Mouse (Mus musculus): Measurements from ENCODE around the gene Slbp. TPM values are rescaled to one million over a fixed set of nuclear protein-coding genes. Genes with fewer than 3 reads are reported as not detected.
A peak's percentile ranks its signal among the peaks of the same experiment; 100 is the strongest.

The Slbp gene
- total RNA-seq, 2 experiments from 2014 or later = 154 to 251 TPM

DNA sequence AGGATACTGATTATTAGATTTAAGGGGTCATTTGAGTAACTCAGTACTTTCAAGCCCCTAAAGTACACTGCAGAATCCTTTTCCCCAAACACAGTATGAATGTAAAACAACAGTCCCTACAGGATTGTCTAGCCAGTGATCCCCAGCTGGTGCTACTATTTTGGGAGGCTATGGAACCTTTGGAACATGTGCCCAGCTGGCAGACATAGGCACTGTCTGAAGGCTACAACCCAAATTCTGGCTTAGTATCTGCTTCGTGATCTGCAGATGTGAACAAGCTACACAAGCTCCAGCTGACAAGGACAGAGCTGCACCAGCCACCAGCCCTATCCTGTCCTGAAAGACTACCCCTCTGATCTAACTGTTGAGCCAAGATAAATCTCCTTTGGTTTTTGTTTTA, 19.8 kb downstream of the Slbp start:
- no peak for ATAC-seq (replicated peaks; ENCODE audit: poor library complexity, severe bottlenecking)

DNA sequence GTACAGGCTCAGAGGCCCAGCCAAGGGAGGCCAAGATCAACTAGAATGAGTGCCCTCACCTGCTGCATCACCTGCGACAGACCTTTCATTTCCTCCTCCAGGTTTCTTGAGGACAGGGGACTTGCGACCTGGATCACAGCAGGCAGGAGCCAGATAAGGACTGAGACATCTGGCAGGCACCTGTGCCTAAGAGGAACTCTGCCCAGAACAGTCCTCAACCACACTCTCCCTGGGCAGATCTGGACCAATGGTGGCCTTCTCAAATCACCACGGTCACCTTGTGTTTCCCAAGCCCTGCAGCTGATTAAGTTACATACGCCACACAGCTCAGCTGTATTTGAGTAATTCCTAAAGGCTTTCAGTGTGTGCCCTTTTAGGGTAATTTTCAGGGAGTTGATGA, 21.8 kb downstream of the Slbp start:
- ATAC-seq (replicated peaks; ENCODE audit: poor library complexity, severe bottlenecking) = no peak

DNA sequence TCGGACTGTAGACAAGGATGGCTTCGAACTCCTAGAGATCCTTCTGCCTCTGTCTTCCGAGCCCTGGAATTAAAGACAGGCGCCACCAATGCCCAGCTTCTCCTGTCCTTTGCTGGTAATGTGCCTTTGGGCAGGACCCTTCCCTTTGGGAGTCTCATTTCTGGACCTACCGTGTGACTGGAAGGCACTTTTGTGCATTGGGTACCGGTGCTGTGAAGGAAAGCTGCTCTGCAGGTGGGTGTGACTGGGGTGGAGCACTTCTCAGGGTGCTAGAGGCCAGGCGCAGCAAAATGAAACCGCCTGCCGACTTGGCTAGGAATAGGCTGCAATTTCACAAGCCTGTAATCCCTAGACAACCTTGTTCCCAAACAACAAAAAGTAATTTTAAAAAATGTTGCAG, 22.3 kb downstream of the Slbp start:
- no peak for ATAC-seq (replicated peaks; ENCODE audit: poor library complexity, severe bottlenecking)

DNA sequence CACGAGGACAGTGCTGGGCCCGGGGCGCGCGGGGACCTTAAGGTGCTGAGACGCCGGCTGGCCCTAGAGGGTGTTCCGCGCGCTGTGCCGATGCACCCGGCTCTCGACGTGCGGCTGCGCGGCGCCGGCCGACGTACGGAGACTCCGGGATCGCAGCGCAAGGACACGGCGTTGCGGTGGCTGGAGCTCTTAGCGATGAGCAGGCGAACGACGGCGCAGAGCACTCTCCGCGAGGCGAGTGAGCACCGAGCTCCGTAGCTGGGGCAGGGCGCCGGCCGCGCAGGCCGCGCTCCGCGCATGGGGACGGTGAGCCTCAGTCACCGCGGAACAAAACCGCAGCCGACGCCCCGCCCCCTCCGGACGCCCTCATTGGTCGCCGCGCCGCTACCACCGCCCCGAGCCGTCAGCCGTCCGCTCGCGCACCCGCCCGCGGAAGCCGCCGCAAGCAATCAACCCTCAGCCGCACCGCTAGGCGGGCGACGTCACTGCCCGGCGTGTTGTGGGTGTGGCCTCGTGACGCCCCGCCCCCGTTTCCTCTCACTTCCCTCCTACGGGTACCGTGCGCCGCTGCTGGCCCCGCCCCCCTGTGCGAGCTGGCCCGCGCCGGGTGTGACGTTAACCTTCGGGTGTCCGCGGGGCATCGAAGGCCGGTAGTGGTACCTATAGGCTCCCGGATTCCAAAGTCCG, 22.9 kb downstream of the Slbp start, which contains the start of the genes Fam53a and Gm9903:
Gene Fam53a (minus strand): TSS at position 335 of the 687 bp plus-strand sequence.
Gene Gm9903 (plus strand): TSS at position 625 of the 687 bp plus-strand sequence.
- ATAC-seq (replicated peaks; ENCODE audit: poor library complexity, severe bottlenecking) = peak; percentile 92

DNA sequence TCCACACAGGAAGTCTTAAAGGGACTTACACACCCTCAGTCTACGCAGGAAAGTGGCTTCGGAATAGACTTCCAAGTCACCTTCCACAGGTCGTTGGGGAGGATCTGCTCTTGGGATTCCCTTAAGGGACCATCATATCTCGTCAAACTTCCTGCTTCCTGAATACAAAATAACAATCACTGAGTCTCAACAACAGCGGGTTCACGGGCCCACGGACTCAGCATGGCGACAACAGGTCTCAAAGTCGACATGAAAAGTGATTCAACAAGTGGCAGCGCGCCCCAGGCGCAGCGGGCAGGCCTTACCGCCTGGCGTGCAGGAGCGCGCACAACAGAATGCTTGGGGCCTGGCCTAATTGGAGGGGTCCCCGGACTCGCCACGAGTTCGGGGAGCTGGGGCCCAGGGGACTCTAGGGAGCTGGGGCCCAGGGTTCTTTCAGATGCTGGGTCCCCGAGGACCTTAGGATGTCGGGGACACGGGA, 23.5 kb downstream of the Slbp start:
- peak; percentile 5; the same call in 1 of the 2 replicates for ATAC-seq (replicated peaks; ENCODE audit: poor library complexity, severe bottlenecking)

DNA sequence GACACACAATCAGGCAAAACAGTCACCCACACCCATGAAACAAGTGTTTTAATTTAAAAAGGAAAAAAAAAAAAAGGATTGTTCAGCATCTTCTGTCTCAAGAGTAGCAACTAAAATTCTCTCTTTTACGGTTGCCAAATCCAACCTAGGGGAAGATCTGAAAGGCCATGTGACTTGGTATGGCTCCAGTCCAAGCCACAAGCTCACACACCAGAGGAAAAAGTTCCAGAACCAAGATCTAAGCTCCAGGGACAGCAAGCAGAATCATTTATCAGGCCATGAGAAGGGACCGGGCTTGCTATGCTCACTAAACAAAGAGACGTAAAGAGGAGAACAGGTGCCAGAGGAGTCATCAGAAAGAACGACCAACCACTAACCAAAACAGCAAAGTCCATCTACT, 24.4 kb downstream of the Slbp start:
- no peak for ATAC-seq (replicated peaks; ENCODE audit: poor library complexity, severe bottlenecking)

DNA sequence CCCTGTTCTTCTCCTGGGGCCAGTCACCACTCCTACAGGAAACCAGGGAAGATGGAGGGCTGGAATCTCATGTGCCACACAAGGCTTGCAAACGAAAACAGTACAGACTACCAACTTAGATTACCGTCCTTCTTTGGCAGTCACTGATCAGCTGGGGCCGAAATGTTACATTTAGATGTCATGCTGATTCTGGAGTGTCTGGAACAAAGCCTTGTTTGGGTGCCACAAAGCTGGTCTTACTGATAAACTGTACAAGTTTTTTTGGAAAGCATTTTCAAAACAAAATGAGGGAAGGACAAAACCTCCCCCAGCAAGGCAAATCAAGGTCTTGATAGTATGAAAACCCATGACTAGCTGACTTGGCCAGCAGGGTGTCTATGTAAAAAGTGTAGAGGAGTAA, 28.6 kb downstream of the Slbp start:
- ATAC-seq (replicated peaks; ENCODE audit: poor library complexity, severe bottlenecking) = no peak

DNA sequence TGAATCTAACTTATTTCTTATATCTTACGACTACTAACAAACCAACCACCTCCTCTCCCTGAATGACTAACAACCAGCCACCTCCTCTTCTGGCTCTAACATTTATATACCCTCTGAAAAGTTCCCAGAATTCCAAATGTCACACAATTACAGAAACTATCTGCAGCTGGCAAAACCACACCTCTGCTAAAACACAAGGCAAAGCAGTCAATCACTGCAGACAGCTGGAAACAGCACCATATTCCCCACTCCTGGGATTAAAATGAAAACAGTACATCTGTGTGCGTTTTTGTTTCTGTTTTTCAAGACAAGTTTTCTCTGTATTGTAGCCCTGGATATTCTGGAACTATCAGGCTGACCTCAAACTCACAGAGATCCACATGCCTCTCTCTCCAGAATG, 29.7 kb downstream of the Slbp start:
- ATAC-seq (replicated peaks; ENCODE audit: poor library complexity, severe bottlenecking) = no peak

DNA sequence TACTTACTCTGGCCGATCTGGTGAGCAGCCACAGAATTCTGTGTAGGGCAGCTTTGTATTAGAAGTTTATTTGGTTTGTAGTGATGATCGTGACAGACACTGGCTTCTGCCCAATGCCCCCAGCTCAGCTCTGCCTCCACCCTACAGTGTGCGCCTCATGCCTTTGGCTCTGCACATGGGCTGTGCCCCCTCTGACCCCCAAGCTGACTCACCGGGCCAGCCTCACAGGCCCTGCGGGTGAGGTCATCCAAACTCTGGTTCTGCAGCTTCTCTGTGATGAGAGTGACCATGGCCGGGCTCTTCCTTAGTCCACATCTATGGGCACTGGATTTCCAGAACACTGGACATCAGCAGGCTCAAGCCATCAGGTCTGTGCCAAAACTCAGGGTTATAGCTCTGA, 38.0 kb downstream of the Slbp start:
- no peak for ATAC-seq (replicated peaks; ENCODE audit: poor library complexity, severe bottlenecking)

DNA sequence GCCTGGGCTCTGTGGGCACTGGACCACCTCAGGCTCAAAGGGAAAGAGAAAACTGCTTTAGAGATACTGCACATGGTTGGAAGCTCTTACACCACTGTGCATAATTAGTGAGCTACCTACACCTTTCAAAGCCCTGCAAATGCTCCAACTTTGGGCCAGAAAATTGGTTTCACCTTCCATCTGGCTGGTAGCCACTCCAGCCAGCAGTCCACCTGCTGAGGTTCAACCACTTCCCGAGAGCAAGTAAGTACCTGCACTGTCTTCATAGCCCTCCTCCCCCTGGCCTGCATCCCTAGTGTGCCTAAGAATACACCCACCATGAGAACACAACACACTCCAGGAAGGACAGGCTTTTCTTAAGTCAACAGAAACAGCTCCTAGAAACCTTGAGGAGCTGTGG, 40.6 kb downstream of the Slbp start:
- no peak for ATAC-seq (replicated peaks; ENCODE audit: poor library complexity, severe bottlenecking)

DNA sequence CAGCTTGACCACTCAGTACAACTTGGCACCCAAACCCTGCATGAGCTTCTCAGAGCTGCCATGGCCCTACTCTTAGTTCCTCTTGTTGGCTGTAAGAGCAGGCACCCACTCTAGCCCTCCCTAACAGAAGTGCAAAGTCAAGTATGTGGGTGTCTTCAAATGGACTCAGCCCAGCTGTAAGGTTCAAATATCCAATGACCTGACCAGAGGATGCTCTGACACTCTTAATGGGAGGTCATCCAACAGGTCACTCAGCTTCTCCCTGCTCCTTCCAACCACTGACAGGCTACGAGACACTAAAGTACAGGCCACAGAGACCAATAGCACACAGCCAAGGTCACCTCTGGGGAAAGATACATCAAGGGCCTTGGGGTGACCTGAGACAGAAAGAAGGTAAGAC, 43.1 kb downstream of the Slbp start:
- ATAC-seq (replicated peaks; ENCODE audit: poor library complexity, severe bottlenecking) = no peak

DNA sequence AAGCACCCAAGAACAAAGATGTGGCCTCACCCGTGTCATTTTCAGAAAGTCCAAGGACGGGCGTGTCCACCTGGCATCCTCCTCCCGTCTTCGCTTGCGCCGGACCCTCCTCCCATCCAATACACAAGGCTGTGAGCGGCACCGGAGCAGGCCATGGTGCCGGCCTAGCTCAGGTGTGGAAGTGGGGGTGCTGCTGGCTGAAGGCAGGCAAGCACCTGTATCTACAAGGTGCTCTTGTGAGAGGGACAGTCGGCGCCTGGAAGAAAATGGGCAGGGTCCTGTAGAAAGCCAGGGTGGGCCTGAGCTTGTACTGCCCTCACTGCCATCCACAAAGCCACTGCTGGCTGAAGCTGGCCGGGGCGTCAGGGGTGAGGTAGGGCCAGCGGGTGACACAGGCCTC, 44.9 kb downstream of the Slbp start:
- no peak for ATAC-seq (replicated peaks; ENCODE audit: poor library complexity, severe bottlenecking)

DNA sequence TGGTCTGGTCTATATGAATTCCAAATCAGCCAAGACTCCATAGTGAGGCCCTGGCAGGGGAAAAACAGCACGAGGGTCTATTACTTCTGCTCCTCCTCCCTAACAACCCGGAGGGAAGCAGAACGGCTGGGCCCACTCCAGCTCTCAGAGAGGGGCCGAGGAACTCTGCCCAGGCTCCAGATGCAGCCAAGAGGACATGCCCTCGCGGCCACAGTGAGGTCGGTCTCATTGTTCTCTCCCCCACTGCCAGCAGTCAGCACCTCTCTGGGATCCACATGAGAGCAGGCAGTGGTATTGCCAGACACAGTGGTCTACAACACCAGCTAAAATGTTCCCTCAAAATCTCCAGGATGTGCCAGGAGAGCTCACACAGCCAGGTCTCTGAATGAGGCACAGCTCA, 45.7 kb downstream of the Slbp start:
- ATAC-seq (replicated peaks; ENCODE audit: poor library complexity, severe bottlenecking) = no peak

DNA sequence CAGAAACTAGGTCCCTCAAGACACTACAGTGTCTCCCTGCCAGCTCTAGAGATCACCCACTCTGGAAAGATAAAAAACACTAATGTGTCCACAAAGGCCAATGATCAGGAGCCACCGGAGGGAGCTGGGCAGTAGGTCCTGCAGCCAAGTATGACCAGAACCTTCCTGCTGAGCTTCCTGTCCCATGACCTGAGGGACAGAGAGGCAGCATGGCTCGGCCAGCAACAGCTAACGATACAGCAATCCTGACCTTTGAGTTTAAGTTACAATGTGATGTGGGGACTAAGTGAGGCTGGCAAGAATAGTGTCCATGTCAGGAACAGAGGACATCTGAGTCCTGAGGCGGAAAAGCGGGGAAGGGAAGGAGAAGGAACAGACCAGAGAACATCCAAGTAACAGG, 47.1 kb downstream of the Slbp start:
- ATAC-seq (replicated peaks; ENCODE audit: poor library complexity, severe bottlenecking) = no peak

DNA sequence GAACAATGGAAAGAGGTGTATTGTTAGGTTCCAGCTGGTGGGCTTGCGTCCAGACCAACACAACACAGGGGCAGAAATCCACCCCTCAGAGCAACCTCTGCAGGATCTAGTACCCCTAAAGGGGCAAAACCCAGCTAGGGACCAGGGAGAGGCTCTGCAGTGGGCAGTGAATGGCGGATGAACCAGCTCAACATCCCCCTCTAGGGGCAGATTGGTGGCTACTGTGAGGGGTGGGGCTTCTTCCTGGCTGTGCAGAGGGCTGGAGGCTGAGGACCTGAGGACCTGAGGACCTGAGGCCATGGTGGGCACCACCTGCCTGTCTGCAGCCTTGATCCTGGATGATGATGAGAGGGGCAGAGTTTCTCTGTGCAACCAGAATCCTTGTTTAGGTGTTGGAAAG, 58.8 kb downstream of the Slbp start:
- peak; percentile 69 for ATAC-seq (replicated peaks; ENCODE audit: poor library complexity, severe bottlenecking)

DNA sequence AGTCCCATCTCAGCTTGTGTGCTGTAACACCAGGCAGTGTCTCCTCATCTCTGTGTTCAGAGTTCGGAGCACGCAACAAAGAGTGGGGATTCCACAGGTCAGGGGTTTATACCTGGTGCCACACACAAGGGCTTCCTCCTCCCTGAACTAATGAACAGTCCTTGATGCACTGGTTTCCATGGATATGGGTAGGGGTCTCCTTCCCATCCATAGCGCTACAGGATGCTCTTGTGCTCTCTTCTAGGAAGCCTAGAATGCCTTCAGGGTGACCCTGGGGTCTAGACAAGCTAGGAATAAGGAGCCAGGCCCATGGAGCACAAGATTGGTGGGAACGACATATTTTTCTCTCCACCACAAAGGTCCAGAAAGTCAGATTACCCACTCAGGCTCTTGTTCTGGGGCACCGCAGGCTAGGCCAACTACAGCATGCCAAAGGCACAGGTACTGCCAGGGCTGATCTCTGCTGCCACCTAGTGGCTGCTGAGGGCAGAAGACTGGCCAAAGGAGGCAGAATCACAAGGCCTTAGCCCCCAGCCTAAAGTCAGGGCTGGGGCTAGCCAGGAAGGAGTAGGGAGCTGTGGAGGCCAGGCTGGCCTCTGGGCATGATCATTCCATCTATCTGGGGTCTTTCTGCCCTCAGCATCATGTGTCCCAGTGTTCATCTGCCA, 63.0 kb downstream of the Slbp start:
- peak; percentile 82 for ATAC-seq (replicated peaks; ENCODE audit: poor library complexity, severe bottlenecking)

DNA sequence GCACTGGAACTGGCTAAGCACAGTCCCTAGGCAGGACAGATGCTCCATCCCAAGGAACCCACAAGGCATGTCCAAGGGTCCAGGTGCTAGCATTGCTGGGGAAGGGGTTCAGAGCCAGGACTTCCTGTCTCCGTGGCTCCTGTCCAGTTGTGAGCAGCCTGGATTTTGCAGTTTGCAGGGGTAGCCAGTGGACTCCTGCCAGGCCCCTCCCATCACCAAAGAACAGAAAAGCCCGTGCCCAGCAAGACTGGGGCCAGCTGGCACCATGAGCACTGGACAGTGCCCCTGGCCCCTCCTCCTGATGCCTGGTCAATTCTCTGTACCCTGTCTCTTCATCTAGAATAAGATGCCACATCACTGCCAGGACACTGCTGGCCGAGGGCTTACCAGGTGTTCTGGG, 64.3 kb downstream of the Slbp start:
- no peak for ATAC-seq (replicated peaks; ENCODE audit: poor library complexity, severe bottlenecking)

DNA sequence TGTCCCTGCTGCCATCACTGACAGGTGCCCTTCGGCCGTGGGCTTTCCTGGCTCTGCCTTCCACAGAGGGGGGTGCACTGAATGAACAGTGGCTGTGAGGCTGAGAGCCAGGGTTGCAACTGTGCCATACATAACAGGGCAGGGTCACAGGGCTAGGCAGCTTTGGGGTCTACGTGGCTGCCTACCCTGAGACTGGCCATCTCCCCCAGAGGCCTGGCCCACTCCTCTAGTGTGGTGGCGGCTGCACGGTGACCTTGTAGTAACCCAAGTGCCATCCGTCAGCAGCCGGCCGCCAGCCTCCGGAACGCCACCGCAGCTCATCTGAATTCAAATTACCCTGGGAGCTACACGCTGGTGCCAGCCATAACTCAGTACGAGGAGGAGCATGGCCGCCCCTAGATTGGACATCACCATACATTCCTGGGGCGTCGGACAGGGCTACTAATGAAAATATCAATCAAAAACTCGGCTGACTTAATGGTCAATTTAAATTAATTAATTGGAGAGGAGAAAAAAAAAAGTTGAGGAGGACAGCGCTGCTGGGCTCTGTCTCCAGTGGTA, 64.8 kb downstream of the Slbp start:
- ATAC-seq (replicated peaks; ENCODE audit: poor library complexity, severe bottlenecking) = no peak
